Comparison of ENCODE assay signal across 8 mouse cellular contexts in the genomic region with DNA sequence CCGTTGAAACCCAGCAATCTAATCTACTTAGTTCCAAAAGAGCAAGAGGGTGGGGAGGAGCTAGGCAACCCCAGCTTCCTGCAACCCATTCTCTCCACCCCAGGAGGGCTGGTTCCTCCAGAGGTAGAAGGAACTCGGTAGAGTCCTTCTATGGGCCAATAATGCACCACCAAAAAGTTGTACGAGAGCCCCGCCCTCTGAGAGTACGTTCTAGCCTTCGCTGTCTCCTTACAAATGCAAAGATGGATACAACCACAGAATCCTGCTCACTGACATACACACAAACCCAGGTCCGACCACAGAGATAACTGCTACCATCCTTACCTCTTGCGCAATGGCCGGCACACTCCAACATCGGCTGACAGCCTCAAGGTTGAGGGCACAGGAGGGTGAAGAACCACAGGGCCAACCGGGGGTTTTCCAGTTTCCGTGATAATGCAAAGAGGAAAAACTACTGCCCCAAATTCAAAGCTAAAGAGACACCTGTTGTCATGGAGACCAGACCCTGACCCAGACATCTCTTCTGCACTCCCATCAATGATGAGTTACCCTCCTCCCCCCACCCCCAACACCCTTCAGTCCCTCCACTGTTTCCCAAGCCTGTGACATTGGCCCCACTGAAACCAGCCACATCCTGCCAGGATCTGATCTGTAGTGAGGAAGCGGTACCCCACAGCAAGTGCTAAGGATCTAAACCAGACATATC. TPM values are rescaled to one million over a fixed set of nuclear protein-coding genes. Genes with fewer than 3 reads are reported as not detected.
DNase-seq lines count a peak whose midpoint lies in the region; ATAC-seq and TF ChIP-seq lines count a peak whose summit lies in the region.

No protein-coding gene starts in this region.

- ATAC-seq in heart, embryonic 13.5 days (ENCODE audit: extremely low read depth, insufficient number of reproducible peaks, low FRiP score, low TSS enrichment) = no peak
- no peak for ATAC-seq in intestine, embryonic 14.5 days (replicated peaks; ENCODE audit: low FRiP score, low TSS enrichment, low read depth)
- ATAC-seq in midbrain, embryonic 13.5 days = no peak

- WGBS in heart, embryonic 13.5 days = 36% methylated on average over 13 of the region's 13 CpGs
- WGBS in intestine, embryonic 14.5 days = 50% methylated on average over 13 of the region's 13 CpGs
- 46% methylated on average over 13 of the region's 13 CpGs for WGBS in midbrain, embryonic 13.5 days

- DNase-seq in heart, postnatal 36 days = no peak
- DNase-seq in ES-E14 (ENCODE audit: low read depth, low spot score) = peak; percentile 62
- DNase-seq in intestine, embryonic 14.5 days (ENCODE audit: low spot score) = no peak
- no peak for DNase-seq in frontal cortex, postnatal 25 days (ENCODE audit: low spot score in 2 of 2)
- no peak for DNase-seq in cerebellum, adult 11-12 months
- no peak for DNase-seq in urinary bladder, postnatal 36 days (ENCODE audit: low spot score in 2 of 2)

- no peaks in the 10 kb centered on the region for H3K9me3 ChIP-seq in heart, embryonic 13.5 days
- no peaks in the 10 kb centered on the region for H3K9me3 ChIP-seq in ES-E14 (ENCODE audit: control insufficient read depth, insufficient read depth, low read depth, low read length)
- H3K9me3 ChIP-seq in intestine, embryonic 14.5 days (ENCODE audit: control insufficient read depth, low read length) = no peaks in the 10 kb centered on the region
- no peaks in the 10 kb centered on the region for H3K9me3 ChIP-seq in midbrain, embryonic 13.5 days

- no peaks in the 10 kb centered on the region for H3K36me3 ChIP-seq in heart, embryonic 13.5 days
- peaks cover 6% of the 10 kb centered on the region; the same call in 1 of the 2 replicates for H3K36me3 ChIP-seq in ES-E14 (ENCODE audit: control insufficient read depth, insufficient read depth, low read length, poor library complexity, severe bottlenecking)
- H3K36me3 ChIP-seq in intestine, embryonic 14.5 days (ENCODE audit: control insufficient read depth, insufficient read depth, low read length) = no peaks in the 10 kb centered on the region
- no peaks in the 10 kb centered on the region for H3K36me3 ChIP-seq in midbrain, embryonic 13.5 days

- intact Hi-C loops in heart, postnatal 36 days (cut with DNase I) = no loop called here

- H3K27ac ChIP-seq in heart, embryonic 13.5 days (replicated peaks) = 0 out of 2 replicates have a peak overlapping the region, but pooled peaks have one; percentile 5
- H3K27ac ChIP-seq in ES-E14 (ENCODE audit: insufficient read depth, low read depth, low read length, poor library complexity, severe bottlenecking) = peak overlapping the region; percentile 83
- H3K27ac ChIP-seq in intestine, embryonic 14.5 days (ENCODE audit: low read depth) = peak overlapping the region; percentile 35; the same call in 1 of the 2 replicates
- no peak overlapping the region for H3K27ac ChIP-seq in midbrain, embryonic 13.5 days

- peaks cover 26% of the 10 kb centered on the region for H3K4me1 ChIP-seq in heart, embryonic 13.5 days
- peaks cover 7 to 37% of the 10 kb centered on the region in 2 experiments; a peak in 3 of 4 replicates for H3K4me1 ChIP-seq in ES-E14 (ENCODE audit: control insufficient read depth in 2 of 2, insufficient read depth in 2 of 2, low read length in 2 of 2, poor library complexity in 1 of 2)
- H3K4me1 ChIP-seq in intestine, embryonic 14.5 days (replicated peaks; ENCODE audit: control insufficient read depth, insufficient read depth, low read length) = peaks cover 8% of the 10 kb centered on the region
- peaks cover 25% of the 10 kb centered on the region for H3K4me1 ChIP-seq in midbrain, embryonic 13.5 days (replicated peaks)

- in situ Hi-C loops in ES-E14 (cut with MboI; ENCODE audit: low sequenced_read_pairs in 2 of 2, unreplicated experiment in 2 of 2) = no loop called here

- peak overlapping the region; percentile 63 for H3K9ac ChIP-seq in heart, embryonic 13.5 days
- H3K9ac ChIP-seq in ES-E14 (ENCODE audit: insufficient read depth, low read depth, low read length, poor library complexity, severe bottlenecking) = no peak overlapping the region
- H3K9ac ChIP-seq in intestine, embryonic 14.5 days (ENCODE audit: low read length) = no peak overlapping the region
- H3K9ac ChIP-seq in midbrain, embryonic 13.5 days (replicated peaks) = 0 out of 2 replicates have a peak overlapping the region, but pooled peaks have one; percentile 11

- peak overlapping the region; percentile 27; the same call in 1 of the 2 replicates for H3K4me3 ChIP-seq in heart, embryonic 13.5 days
- peak overlapping the region; percentile 24; a peak in 2 of 4 replicates for H3K4me3 ChIP-seq in ES-E14 (ENCODE audit: insufficient read depth in 1 of 2, low read depth in 1 of 2, low read length in 2 of 2, poor library complexity in 1 of 2, severe bottlenecking in 1 of 2)
- 0 out of 2 replicates have a peak overlapping the region, but pooled peaks have one; percentile 1 for H3K4me3 ChIP-seq in intestine, embryonic 14.5 days (ENCODE audit: low read depth, low read length)
- no peak overlapping the region for H3K4me3 ChIP-seq in midbrain, embryonic 13.5 days (replicated peaks)

- peak overlapping the region; percentile 56 for H3K4me2 ChIP-seq in heart, embryonic 13.5 days
- peak overlapping the region; percentile 42 for H3K4me2 ChIP-seq in intestine, embryonic 14.5 days (ENCODE audit: low read length)
- H3K4me2 ChIP-seq in midbrain, embryonic 13.5 days (replicated peaks) = peak overlapping the region; percentile 15; the same call in 1 of the 2 replicates

- H3K27me3 ChIP-seq in heart, embryonic 13.5 days (replicated peaks) = 0 out of 2 replicates have a peak, but pooled peaks cover 4% of the 10 kb centered on the region
- no peaks in the 10 kb centered on the region for H3K27me3 ChIP-seq in intestine, embryonic 14.5 days (replicated peaks; ENCODE audit: control insufficient read depth, insufficient read depth, low read length)
- no peaks in the 10 kb centered on the region for H3K27me3 ChIP-seq in midbrain, embryonic 13.5 days

TF ChIP-seq in ES-E14, 5 proteins besides CTCF, POLR2A, EP300 and RAD21:
- TF ChIP-seq ZNF384 (IDR thresholded peaks at IDR 0.05; ENCODE audit: low read depth, low read length) = no peak
- no peak for TF ChIP-seq ZC3H11A (IDR thresholded peaks at IDR 0.05; ENCODE audit: borderline replicate concordance, low read depth, low read length)
- no peak for TF ChIP-seq MAFK (IDR thresholded peaks at IDR 0.05; ENCODE audit: insufficient read depth, low read depth, low read length)
- no peak for TF ChIP-seq HCFC1 (IDR thresholded peaks at IDR 0.05; ENCODE audit: borderline replicate concordance, insufficient read depth, low read length)
- no peak for TF ChIP-seq CHD2 (IDR thresholded peaks at IDR 0.05; ENCODE audit: low read depth, low read length)

RNA-seq across cellular contexts. Expression of gene Mapkapk3, which starts 9.2 kb away (rescaled TPM):
- polyA plus RNA-seq in heart, embryonic 13.5 days (2015; fragmentation: Nextera tagmentation; extraction: Ambion mirVana) = 5.1 and 7.0 TPM in 2 replicates
- total RNA-seq in heart, postnatal 36 days (2021) = 10 to 100 TPM; 27.0 to 33.6 TPM
- 25.7 and 49.1 TPM in 2 replicates for total RNA-seq in ES-E14 (2012; rRNA removed)
- 21.2 and 23.2 TPM in 2 replicates for polyA plus RNA-seq in intestine, embryonic 14.5 days (2014; fragmentation: Nextera tagmentation; extraction: Ambion mirVana)
- 1.7 and 1.9 TPM in 2 replicates for polyA plus RNA-seq in midbrain, embryonic 13.5 days (2015; fragmentation: Nextera tagmentation; extraction: Ambion mirVana)

RNA-seq across cellular contexts. Expression of gene Cish, which starts 15.4 kb away (rescaled TPM):
- 17.2 and 18.7 TPM in 2 replicates for polyA plus RNA-seq in heart, embryonic 13.5 days (2015; fragmentation: Nextera tagmentation; extraction: Ambion mirVana)
- total RNA-seq in heart, postnatal 36 days (2021) = 100 to 1,000 TPM; 145 to 149 TPM
- 1.5 and 2.5 TPM in 2 replicates for total RNA-seq in ES-E14 (2012; rRNA removed)
- 8.9 and 9.6 TPM in 2 replicates for polyA plus RNA-seq in intestine, embryonic 14.5 days (2014; fragmentation: Nextera tagmentation; extraction: Ambion mirVana)
- polyA plus RNA-seq in midbrain, embryonic 13.5 days (2015; fragmentation: Nextera tagmentation; extraction: Ambion mirVana) = 6.3 and 6.6 TPM in 2 replicates

RNA-seq across cellular contexts. Expression of gene Dock3, which starts 48.8 kb away (rescaled TPM):
- 0.29 and 0.61 TPM in 2 replicates for polyA plus RNA-seq in heart, embryonic 13.5 days (2015; fragmentation: Nextera tagmentation; extraction: Ambion mirVana)
- total RNA-seq in heart, postnatal 36 days (2021) = 1 to 10 TPM; 3.9 to 5.3 TPM
- total RNA-seq in ES-E14 (2012; rRNA removed) = 3.3 TPM in 2 replicates
- 0.57 and 0.82 TPM in 2 replicates for polyA plus RNA-seq in intestine, embryonic 14.5 days (2014; fragmentation: Nextera tagmentation; extraction: Ambion mirVana)
- polyA plus RNA-seq in midbrain, embryonic 13.5 days (2015; fragmentation: Nextera tagmentation; extraction: Ambion mirVana) = 14.0 and 20.2 TPM in 2 replicates

RNA-seq across cellular contexts. Expression of gene Hemk1, which starts 57.7 kb away (rescaled TPM):
- polyA plus RNA-seq in heart, embryonic 13.5 days (2015; fragmentation: Nextera tagmentation; extraction: Ambion mirVana) = 11.4 and 12.0 TPM in 2 replicates
- total RNA-seq in heart, postnatal 36 days (2021) = 10 to 100 TPM; 22.3 to 22.6 TPM
- 29.1 and 41.3 TPM in 2 replicates for total RNA-seq in ES-E14 (2012; rRNA removed)
- 10.4 and 12.8 TPM in 2 replicates for polyA plus RNA-seq in intestine, embryonic 14.5 days (2014; fragmentation: Nextera tagmentation; extraction: Ambion mirVana)
- 17.5 and 18.1 TPM in 2 replicates for polyA plus RNA-seq in midbrain, embryonic 13.5 days (2015; fragmentation: Nextera tagmentation; extraction: Ambion mirVana)

RNA-seq across cellular contexts. Expression of gene 6430571L13Rik, which starts 59.9 kb away (rescaled TPM):
- polyA plus RNA-seq in heart, embryonic 13.5 days (2015; fragmentation: Nextera tagmentation; extraction: Ambion mirVana) = 0.79 and 1.1 TPM in 2 replicates
- 1 to 10 TPM; 4.2 to 5.3 TPM for total RNA-seq in heart, postnatal 36 days (2021)
- 0.45 and 0.95 TPM in 2 replicates for total RNA-seq in ES-E14 (2012; rRNA removed)
- 0.28 and 0.31 TPM in 2 replicates for polyA plus RNA-seq in intestine, embryonic 14.5 days (2014; fragmentation: Nextera tagmentation; extraction: Ambion mirVana)
- 6.4 and 8.2 TPM in 2 replicates for polyA plus RNA-seq in midbrain, embryonic 13.5 days (2015; fragmentation: Nextera tagmentation; extraction: Ambion mirVana)

Comparison
In these comparisons a context has a peak if more than half of its experiments do, and no peak if none do; other contexts are left out.
1. H3K9ac ChIP-seq: peak in heart, embryonic 13.5 days (single experiment) and midbrain, embryonic 13.5 days (single experiment); none in ES-E14 (single experiment) and intestine, embryonic 14.5 days (single experiment).
2. Peak in every context shown above with its lines, with median percentiles within 50 percentile points of each other: H3K4me2 ChIP-seq.